Mouse (Mus musculus) erythroblast, embryonic 14.5 days (primary cell): ENCODE results near the gene Lrrc17.

Experiments
- GATA1 ChIP-seq: IDR thresholded peaks from 2 replicates; pipeline ENCODE4 v1.6.1; 2012; ENCODE audit warnings: low read length, inconsistent platforms, mixed read lengths
- TAL1 ChIP-seq: IDR thresholded peaks from 3 replicates; pipeline ENCODE4 v1.6.1; 2012; ENCODE audit warnings: low read length, inconsistent platforms, mixed read lengths

- TF ChIP-seq GATA1: no peak
- TF ChIP-seq TAL1: no peak
Measured at GRCm38 (mm10) chr5:21532921-21533320, 10.4 kb upstream of the Lrrc17 start.
